12 mouse cellular contexts compared by ENCODE assay signal in genomic region chr14:59467798-59468197, GRCm38 (mm10). TPM values are rescaled to one million over a fixed set of nuclear protein-coding genes. Genes with fewer than 3 reads are reported as not detected.
A peak's percentile ranks its signal among the peaks of the same experiment; 100 is the strongest.
DNase-seq lines count a peak whose midpoint lies in the region; ATAC-seq and TF ChIP-seq lines count a peak whose summit lies in the region.
"Had no signal": no experiment of that assay in that cellular context is flagged by ENCODE, and none has a peak within 500 bp of the region (broad histone marks: within the 10 kb centered on the region; RNA-seq: fewer than 3 reads in every experiment).

No protein-coding gene starts in this region.

- H3K9me3 ChIP-seq in kidney, embryonic 14.5 days (ENCODE audit: control insufficient read depth, low read length) = no peaks in the 10 kb centered on the region
- H3K9me3 ChIP-seq: heart, embryonic 15.5 days; megakaryocyte, embryonic 14.5 days had no signal

- no peaks in the 10 kb centered on the region for H3K27me3 ChIP-seq in kidney, adult 2 months (replicated peaks; ENCODE audit: control insufficient read depth, insufficient read depth, low read length)
- H3K27me3 ChIP-seq in kidney, embryonic 14.5 days (ENCODE audit: control insufficient read depth, insufficient read depth, low read length) = no peaks in the 10 kb centered on the region
- H3K27me3 ChIP-seq: heart, embryonic 15.5 days; megakaryocyte, embryonic 14.5 days had no signal

- no peak for ATAC-seq in CD4-positive, CD25-positive, alpha-beta regulatory T cell, adult 4 months
- ATAC-seq in kidney, embryonic 14.5 days (ENCODE audit: low FRiP score, low TSS enrichment) = no peak

- H3K4me2 ChIP-seq in kidney, embryonic 14.5 days (replicated peaks; ENCODE audit: low read depth, low read length) = no peak overlapping the region
- H3K4me2 ChIP-seq: heart, embryonic 15.5 days had no signal

- 81% methylated on average over 1 of the region's 1 CpGs for WGBS in kidney, adult 2 months
- WGBS in kidney, embryonic 14.5 days = 73% methylated on average over 1 of the region's 1 CpGs

- H3K36me3 ChIP-seq in kidney, adult 2 months (ENCODE audit: control insufficient read depth, insufficient read depth, low read length) = no peaks in the 10 kb centered on the region
- no peaks in the 10 kb centered on the region for H3K36me3 ChIP-seq in kidney, embryonic 14.5 days (ENCODE audit: control insufficient read depth, insufficient read depth, low read length)
- H3K36me3 ChIP-seq: heart, embryonic 15.5 days had no signal

- H3K4me1 ChIP-seq in kidney, adult 2 months (ENCODE audit: control insufficient read depth, insufficient read depth, low read length) = no peaks in the 10 kb centered on the region
- H3K4me1 ChIP-seq in kidney, embryonic 14.5 days (ENCODE audit: control insufficient read depth, insufficient read depth, low read length) = no peaks in the 10 kb centered on the region
- H3K4me1 ChIP-seq: heart, embryonic 15.5 days had no signal

- peak; percentile 11 for DNase-seq in CD4-positive, CD25-positive, alpha-beta regulatory T cell, adult 2 months (ENCODE audit: low read depth, low spot score)
- DNase-seq in kidney, adult 2 months = peak; percentile 38
- DNase-seq in 416B (ENCODE audit: low read depth) = peak; percentile 70
- DNase-seq in embryo, embryonic 9.5 days (ENCODE audit: extremely low spot score) = peak; percentile 5
- no peak for DNase-seq in right cerebral cortex, postnatal 36 days (ENCODE audit: low spot score in 2 of 2)
- no peak for DNase-seq in neural tube, embryonic 10.5 days (ENCODE audit: extremely low spot score, low spot score)
- DNase-seq: B cell, adult 2 months; thymus, postnatal 36 days had no signal

- no peak overlapping the region for H3K4me3 ChIP-seq in kidney, adult 2 months (ENCODE audit: insufficient read depth, low read depth, low read length)
- no peak overlapping the region for H3K4me3 ChIP-seq in kidney, embryonic 14.5 days (ENCODE audit: low read length)
- H3K4me3 ChIP-seq: heart, embryonic 15.5 days; megakaryocyte, embryonic 14.5 days had no signal

- H3K9ac ChIP-seq in kidney, embryonic 14.5 days (ENCODE audit: low read depth, low read length) = no peak overlapping the region
- H3K9ac ChIP-seq: heart, embryonic 15.5 days had no signal

- H3K27ac ChIP-seq in kidney, adult 2 months (ENCODE audit: insufficient read depth, low read depth, low read length) = no peak overlapping the region
- H3K27ac ChIP-seq in kidney, embryonic 14.5 days (ENCODE audit: low read depth, low read length) = no peak overlapping the region
- H3K27ac ChIP-seq: heart, embryonic 15.5 days had no signal

- no peak for TF ChIP-seq POLR2A in kidney, adult 2 months (IDR thresholded peaks at IDR 0.05; ENCODE audit: low read depth, low read length)

- no peak for TF ChIP-seq CTCF in kidney, adult 2 months (conservative IDR thresholded peaks at IDR 0.05; ENCODE audit: insufficient read depth, insufficient read length, low read depth, low read length)

RNA-seq across cellular contexts. Expression of gene Cab39l, which starts 27.0 kb away (rescaled TPM):
- polyA plus RNA-seq in CD4-positive, CD25-positive, alpha-beta regulatory T cell, adult 4 months (2017; shearing (Covaris generic)) = 10 to 100 TPM; 72.0 to 72.4 TPM
- polyA plus RNA-seq in kidney, adult 2 months (2012; rRNA removed) = 19.9 and 24.6 TPM in 2 replicates
- polyA plus RNA-seq in kidney, embryonic 14.5 days (2014; fragmentation: Nextera tagmentation; extraction: Ambion mirVana) = 35.4 and 42.6 TPM in 2 replicates

RNA-seq across cellular contexts. Expression of gene Setdb2, which starts 27.1 kb away (rescaled TPM):
- 10 to 100 TPM; 16.0 to 18.5 TPM for polyA plus RNA-seq in CD4-positive, CD25-positive, alpha-beta regulatory T cell, adult 4 months (2017; shearing (Covaris generic))
- 4.9 and 5.5 TPM in 2 replicates for polyA plus RNA-seq in kidney, adult 2 months (2012; rRNA removed)
- polyA plus RNA-seq in kidney, embryonic 14.5 days (2014; fragmentation: Nextera tagmentation; extraction: Ambion mirVana) = 7.7 and 13.5 TPM in 2 replicates

Comparison
In these comparisons a context has a peak if more than half of its experiments do, and no peak if none do; other contexts are left out.
1. DNase-seq: peak in CD4-positive, CD25-positive, alpha-beta regulatory T cell, adult 2 months (single experiment), kidney, adult 2 months (single experiment), 416B (single experiment) and embryo, embryonic 9.5 days (single experiment); none in right cerebral cortex, postnatal 36 days (0 of 2) and neural tube, embryonic 10.5 days (single experiment).